Mouse (Mus musculus): ENCODE results near the gene Arsb. TPM values are rescaled to one million over a fixed set of nuclear protein-coding genes. Genes with fewer than 3 reads are reported as not detected.
"Not testable (repeated sequence)": the region's sequence is repeated elsewhere in the genome, so short reads cannot be mapped to it uniquely, and the experiment has no call there.

Gene Arsb
- polyA plus RNA-seq, 1 experiment from 2014 or later, result 4.5 TPM

DNA sequence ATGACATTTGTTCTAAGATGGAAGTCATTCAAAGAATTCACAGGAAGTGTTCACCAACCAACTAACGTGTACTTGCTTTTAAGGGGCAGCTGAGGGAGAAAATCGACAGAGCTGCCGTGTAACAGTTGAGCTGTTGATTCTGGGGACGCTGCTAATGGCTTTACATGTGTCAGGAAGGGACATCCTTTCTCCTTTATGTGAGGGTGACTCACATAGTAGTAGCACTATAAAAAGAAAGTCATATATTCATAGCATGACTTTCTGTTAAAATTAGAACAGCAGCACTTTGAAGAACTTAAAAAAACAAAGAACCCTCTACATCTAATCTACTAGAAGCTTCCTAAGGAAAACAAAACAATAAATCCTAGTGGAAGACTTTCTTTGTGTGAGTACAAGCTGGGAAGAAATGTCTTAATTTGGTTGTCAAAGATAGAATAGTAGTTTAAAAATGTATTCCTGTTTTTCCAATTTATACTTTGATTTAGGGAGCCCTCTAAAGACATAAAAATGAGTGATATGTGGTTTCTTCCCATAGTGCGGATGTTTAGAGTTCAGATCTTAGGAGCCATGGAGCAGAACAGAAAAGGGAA lies 25.7 kb downstream of the Arsb start:
- Histone ChIP-seq H3K27me3 (ENCODE audit: low read depth, poor library complexity, severe bottlenecking) (no peaks in the 10 kb centered on the region), H3K4me3 (no peak overlapping the region), H3K9me3 (replicated peaks) (no peaks in the 10 kb centered on the region), H3K36me3 (peaks cover 5% of the 10 kb centered on the region; the same call in 1 of the 2 replicates), H3K4me1 (peaks cover 5% of the 10 kb centered on the region), H3K27ac (replicated peaks) (no peak overlapping the region)
- 88% methylated on average over 5 of the region's 5 CpGs for WGBS
- DNase-seq (ENCODE audit: low spot score), result no peak

- not testable (repeated sequence) for H3K36me3 ChIP-seq; H3K27me3 ChIP-seq (ENCODE audit: low read depth, poor library complexity, severe bottlenecking); H3K4me1 ChIP-seq; DNase-seq (ENCODE audit: low spot score); H3K4me3 ChIP-seq; H3K9me3 ChIP-seq (replicated peaks); H3K27ac ChIP-seq (replicated peaks)
- WGBS, result 95% methylated on average over 2 of the region's 2 CpGs
These were observed 38.9 kb downstream of the Arsb start for GRCm38 (mm10) chr13:93810311-93810710.

DNA sequence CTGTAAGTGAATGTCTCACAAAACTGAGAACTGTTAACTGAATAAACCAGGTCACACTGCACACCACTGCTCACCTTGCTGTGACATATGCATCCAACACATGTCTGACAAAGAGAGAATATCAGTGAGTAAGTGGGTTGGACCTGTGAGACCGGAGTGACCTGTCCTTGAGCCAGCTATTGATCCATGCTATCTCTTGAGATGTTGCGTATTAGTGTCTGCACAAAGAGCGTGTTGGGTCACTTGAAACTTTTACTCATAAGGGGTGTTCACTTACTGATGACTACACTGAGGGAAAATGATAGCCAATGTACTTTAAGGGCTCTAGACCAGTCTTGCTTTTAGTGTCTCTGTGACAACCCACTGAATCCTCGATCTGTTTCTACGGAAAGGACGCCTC lies 42.7 kb downstream of the Arsb start:
- Histone ChIP-seq H3K27me3 (ENCODE audit: low read depth, poor library complexity, severe bottlenecking) (no peaks in the 10 kb centered on the region), H3K4me1 (peaks cover 4% of the 10 kb centered on the region), H3K27ac (replicated peaks) (no peak overlapping the region), H3K4me3 (no peak overlapping the region), H3K36me3 (no peaks in the 10 kb centered on the region), H3K9me3 (replicated peaks) (no peaks in the 10 kb centered on the region)
- DNase-seq (ENCODE audit: low spot score), result no peak
- 95% methylated on average over 6 of the region's 6 CpGs for WGBS

DNA sequence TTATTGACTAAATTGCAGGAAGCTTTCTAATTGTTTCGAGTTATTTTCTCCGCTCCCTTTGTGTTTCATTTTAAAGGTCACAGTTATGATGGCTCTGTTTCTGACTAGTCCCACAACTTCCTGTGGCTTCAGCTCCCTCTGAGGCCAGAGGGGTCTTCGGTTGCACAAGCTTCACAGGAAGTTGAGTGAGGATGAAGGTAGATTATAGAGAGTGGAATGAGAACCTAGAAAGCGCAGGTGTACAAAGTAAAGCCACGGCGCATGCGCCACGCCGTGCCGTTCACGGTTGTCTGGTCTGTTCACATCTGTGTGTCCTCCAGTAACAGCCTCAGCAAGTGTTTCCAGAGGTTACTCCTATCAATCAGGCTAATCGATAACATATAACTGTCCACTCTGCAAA lies 43.2 kb downstream of the Arsb start:
- Histone ChIP-seq H3K36me3 (no peaks in the 10 kb centered on the region), H3K4me1 (peaks cover 4% of the 10 kb centered on the region), H3K9me3 (replicated peaks) (no peaks in the 10 kb centered on the region), H3K4me3 (no peak overlapping the region), H3K27ac (replicated peaks) (no peak overlapping the region), H3K27me3 (ENCODE audit: low read depth, poor library complexity, severe bottlenecking) (no peaks in the 10 kb centered on the region)
- DNase-seq (ENCODE audit: low spot score), result no peak
- WGBS, result 96% methylated on average over 12 of the region's 12 CpGs

DNA sequence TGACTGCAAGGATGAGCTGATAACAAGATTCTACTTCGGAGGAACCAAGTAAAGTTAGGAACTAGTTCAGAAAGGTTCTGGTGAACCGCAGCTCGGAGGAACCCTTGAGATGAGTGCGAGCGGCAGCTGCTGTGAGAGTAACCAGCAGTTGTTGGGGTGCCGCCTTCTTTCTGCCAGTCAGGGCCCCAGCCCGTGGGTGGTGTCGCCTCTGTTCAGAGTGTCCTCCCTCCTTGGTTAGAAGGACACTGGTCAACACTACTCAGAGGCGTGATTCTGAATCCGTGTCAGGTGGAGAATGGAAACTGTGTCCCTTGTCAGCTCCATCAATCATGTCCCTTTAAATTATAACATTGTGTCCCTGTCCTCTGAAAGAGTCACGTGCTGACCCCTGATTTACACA lies 43.7 kb downstream of the Arsb start:
- H3K27ac ChIP-seq (replicated peaks), result no peak overlapping the region
- no peak overlapping the region for H3K4me3 ChIP-seq
- no peaks in the 10 kb centered on the region for H3K9me3 ChIP-seq (replicated peaks)
- no peaks in the 10 kb centered on the region for H3K27me3 ChIP-seq (ENCODE audit: low read depth, poor library complexity, severe bottlenecking)
- 92% methylated on average over 11 of the region's 11 CpGs for WGBS
- no peak for DNase-seq (ENCODE audit: low spot score)
- no peaks in the 10 kb centered on the region for H3K36me3 ChIP-seq
- H3K4me1 ChIP-seq, result peaks cover 4% of the 10 kb centered on the region

GRCm38 (mm10) chr13:93816127-93816526 lies 44.7 kb downstream of the Arsb start:
- DNase-seq (ENCODE audit: low spot score), result no peak
- 90% methylated on average over 2 of the region's 2 CpGs for WGBS
- no peak overlapping the region for H3K27ac ChIP-seq (replicated peaks)
- H3K9me3 ChIP-seq (replicated peaks), result no peaks in the 10 kb centered on the region
- no peaks in the 10 kb centered on the region for H3K36me3 ChIP-seq
- H3K27me3 ChIP-seq (ENCODE audit: low read depth, poor library complexity, severe bottlenecking), result no peaks in the 10 kb centered on the region
- H3K4me1 ChIP-seq, result peaks cover 4% of the 10 kb centered on the region
- H3K4me3 ChIP-seq, result no peak overlapping the region

DNA sequence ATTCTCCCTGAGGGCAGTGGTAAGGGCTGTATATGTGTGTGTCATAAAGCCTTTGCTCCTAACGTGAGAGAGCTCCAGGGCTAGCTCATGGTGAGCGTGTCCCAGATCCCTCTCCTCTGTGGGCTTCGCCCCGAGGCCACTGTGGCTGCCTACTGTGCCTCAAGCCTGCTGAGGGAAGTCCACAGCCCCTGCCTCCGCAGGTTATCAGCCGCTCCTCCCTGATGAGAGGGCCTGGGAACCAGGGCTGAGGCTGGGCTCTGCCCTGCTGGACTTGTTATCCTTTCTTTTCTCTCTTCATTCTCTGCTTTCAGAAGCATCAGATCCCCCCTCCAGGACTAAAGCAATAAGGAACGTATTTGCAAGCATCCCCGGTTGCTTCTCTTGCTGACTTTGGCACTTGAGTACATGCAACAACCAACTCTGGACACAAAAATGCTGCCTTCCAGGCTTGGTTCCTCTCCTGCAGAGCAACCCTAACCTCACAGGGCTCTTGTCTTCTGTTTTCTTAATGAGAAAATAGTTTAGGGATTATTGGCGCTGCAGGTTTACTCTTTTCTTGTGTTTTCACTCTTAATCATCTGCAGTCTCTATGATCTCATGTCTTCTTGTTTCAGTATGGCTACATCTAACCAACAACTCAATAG lies 45.4 kb downstream of the Arsb start:
- no peak for DNase-seq (ENCODE audit: low spot score)
- H3K27ac ChIP-seq (replicated peaks), result no peak overlapping the region

GRCm38 (mm10) chr13:93820173-93820572 lies 48.7 kb downstream of the Arsb start:
- no peak for DNase-seq (ENCODE audit: low spot score)
- H3K36me3 ChIP-seq, result no peaks in the 10 kb centered on the region
- 92% methylated on average over 4 of the region's 4 CpGs for WGBS
- peaks cover 4% of the 10 kb centered on the region for H3K4me1 ChIP-seq
- no peaks in the 10 kb centered on the region for H3K27me3 ChIP-seq (ENCODE audit: low read depth, poor library complexity, severe bottlenecking)
- no peak overlapping the region for H3K27ac ChIP-seq (replicated peaks)
- no peak overlapping the region for H3K4me3 ChIP-seq
- no peaks in the 10 kb centered on the region for H3K9me3 ChIP-seq (replicated peaks)

More for the DNA sequence above, 45.4 kb downstream of the Arsb start:
- H3K4me1 ChIP-seq, result peaks cover 4% of the 10 kb centered on the region
- no peak overlapping the region for H3K4me3 ChIP-seq
- no peaks in the 10 kb centered on the region for H3K9me3 ChIP-seq (replicated peaks)
- no peaks in the 10 kb centered on the region for H3K36me3 ChIP-seq
- 44% methylated on average over 9 of the region's 9 CpGs for WGBS
- no peaks in the 10 kb centered on the region for H3K27me3 ChIP-seq (ENCODE audit: low read depth, poor library complexity, severe bottlenecking)

DNA sequence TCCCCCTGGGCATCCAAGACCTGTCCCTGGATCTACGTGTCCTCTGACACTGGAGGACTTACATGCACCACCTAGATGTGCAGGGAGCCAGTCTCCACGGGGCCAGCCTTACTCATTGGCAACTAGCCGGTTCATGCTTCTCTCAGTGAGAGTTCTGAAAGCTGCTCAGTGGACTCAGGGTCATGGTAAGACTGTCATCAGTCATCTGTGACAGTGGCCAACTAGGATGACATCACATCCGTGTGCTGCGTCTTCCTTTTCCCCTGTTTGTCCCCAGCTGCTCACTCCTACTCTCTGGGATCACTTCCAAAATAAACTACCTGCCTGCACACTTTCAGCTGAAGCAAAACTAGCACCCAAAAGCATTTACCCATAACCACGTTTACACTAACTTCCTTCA lies 50.6 kb downstream of the Arsb start:
- Histone ChIP-seq H3K4me1 (no peaks in the 10 kb centered on the region), H3K9me3 (replicated peaks) (no peaks in the 10 kb centered on the region), H3K4me3 (no peak overlapping the region), H3K27ac (replicated peaks) (no peak overlapping the region), H3K36me3 (no peaks in the 10 kb centered on the region), H3K27me3 (ENCODE audit: low read depth, poor library complexity, severe bottlenecking) (no peaks in the 10 kb centered on the region)
- 79% methylated on average over 6 of the region's 6 CpGs for WGBS
- DNase-seq (ENCODE audit: low spot score), result no peak

GRCm38 (mm10) chr13:93825792-93826558 lies 54.5 kb downstream of the Arsb start:
- no peaks in the 10 kb centered on the region for H3K4me1 ChIP-seq
- no peak overlapping the region for H3K27ac ChIP-seq (replicated peaks)
- H3K9me3 ChIP-seq (replicated peaks), result no peaks in the 10 kb centered on the region
- no peaks in the 10 kb centered on the region for H3K27me3 ChIP-seq (ENCODE audit: low read depth, poor library complexity, severe bottlenecking)
- 89% methylated on average over 7 of the region's 7 CpGs for WGBS
- no peaks in the 10 kb centered on the region for H3K36me3 ChIP-seq
- no peak overlapping the region for H3K4me3 ChIP-seq
- DNase-seq (ENCODE audit: low spot score), result no peak

DNA sequence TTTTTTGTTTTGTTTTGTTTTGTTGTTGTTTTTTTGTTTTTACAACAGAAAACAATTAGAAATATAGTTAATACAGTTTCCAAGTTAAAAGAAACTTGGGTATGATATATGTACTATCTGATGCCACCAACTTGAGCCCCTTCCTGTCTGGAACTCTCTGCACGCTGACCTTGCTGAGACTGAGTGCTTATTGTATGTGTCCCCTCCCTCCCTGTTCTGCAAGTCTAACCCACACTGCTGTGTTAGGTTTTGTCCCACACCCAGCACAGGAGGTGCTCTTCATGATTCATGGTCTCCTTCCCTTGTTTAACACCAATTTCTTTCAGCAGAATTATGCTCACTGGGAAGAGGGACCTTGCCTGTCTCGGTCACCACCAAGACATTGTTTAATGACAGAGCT lies 56.3 kb downstream of the Arsb start:
- Histone ChIP-seq H3K27ac (replicated peaks) (no peak overlapping the region), H3K4me3 (no peak overlapping the region), H3K27me3 (ENCODE audit: low read depth, poor library complexity, severe bottlenecking) (no peaks in the 10 kb centered on the region), H3K36me3 (no peaks in the 10 kb centered on the region), H3K4me1 (no peaks in the 10 kb centered on the region), H3K9me3 (replicated peaks) (peaks cover 7% of the 10 kb centered on the region)
- no peak for DNase-seq (ENCODE audit: low spot score)
- 85% methylated on average over 2 of the region's 2 CpGs for WGBS

DNA sequence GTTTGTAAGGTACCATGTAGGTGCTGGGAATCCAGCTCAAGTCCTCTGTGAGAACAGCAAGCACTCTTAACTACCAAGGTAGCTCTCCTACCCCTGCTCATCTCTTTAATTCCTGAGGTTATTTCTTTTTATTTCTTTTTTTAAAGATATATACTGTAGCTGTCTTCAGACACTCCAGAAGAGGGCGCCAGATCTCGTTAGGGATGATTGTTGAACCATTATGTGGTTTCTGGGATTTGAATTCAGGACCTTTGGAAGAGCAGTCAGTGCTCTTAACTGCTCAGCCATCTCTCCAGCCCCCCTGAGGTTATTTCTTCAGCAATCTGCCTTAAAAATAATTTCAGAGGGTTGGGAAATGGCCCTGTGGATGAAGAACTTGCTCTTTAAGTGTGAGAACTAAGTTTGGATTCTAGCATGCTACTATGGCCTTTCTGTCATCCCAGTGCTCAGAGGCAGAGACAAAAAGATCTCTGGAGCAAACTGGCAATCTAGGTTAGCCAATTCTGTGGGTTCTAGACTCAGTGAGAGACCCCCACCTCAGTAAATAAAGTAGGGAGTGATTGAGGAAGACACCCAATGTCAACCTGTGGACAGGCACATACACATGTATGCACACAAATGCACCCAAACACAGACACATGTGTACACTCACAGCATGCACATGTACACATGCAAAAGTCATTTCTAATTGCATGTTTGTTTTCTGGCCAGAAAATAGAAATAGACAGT lies 58.3 kb downstream of the Arsb start:
- H3K4me3 ChIP-seq, result no peak overlapping the region
- H3K4me1 ChIP-seq, result no peaks in the 10 kb centered on the region
- no peaks in the 10 kb centered on the region for H3K36me3 ChIP-seq
- peaks cover 7% of the 10 kb centered on the region for H3K9me3 ChIP-seq (replicated peaks)
- DNase-seq (ENCODE audit: low spot score), result no peak
- 62% methylated on average over 2 of the region's 2 CpGs for WGBS
- no peak overlapping the region for H3K27ac ChIP-seq (replicated peaks)
- no peaks in the 10 kb centered on the region for H3K27me3 ChIP-seq (ENCODE audit: low read depth, poor library complexity, severe bottlenecking)

GRCm38 (mm10) chr13:93830294-93830645 lies 58.8 kb downstream of the Arsb start:
- no peak for DNase-seq (ENCODE audit: low spot score)
- Histone ChIP-seq H3K9me3 (replicated peaks) (peaks cover 7% of the 10 kb centered on the region), H3K4me3 (no peak overlapping the region), H3K36me3 (no peaks in the 10 kb centered on the region), H3K4me1 (no peaks in the 10 kb centered on the region), H3K27me3 (ENCODE audit: low read depth, poor library complexity, severe bottlenecking) (no peaks in the 10 kb centered on the region), H3K27ac (replicated peaks) (no peak overlapping the region)
- 86% methylated on average over 6 of the region's 6 CpGs for WGBS

All from midbrain, embryonic 10.5 days (tissue).